Mouse (Mus musculus): ENCODE results near the gene Slc22a7. TPM values are rescaled to one million over a fixed set of nuclear protein-coding genes. Genes with fewer than 3 reads are reported as not detected.

The Slc22a7 gene
- polyA plus RNA-seq, 1 experiment: not detected

DNA sequence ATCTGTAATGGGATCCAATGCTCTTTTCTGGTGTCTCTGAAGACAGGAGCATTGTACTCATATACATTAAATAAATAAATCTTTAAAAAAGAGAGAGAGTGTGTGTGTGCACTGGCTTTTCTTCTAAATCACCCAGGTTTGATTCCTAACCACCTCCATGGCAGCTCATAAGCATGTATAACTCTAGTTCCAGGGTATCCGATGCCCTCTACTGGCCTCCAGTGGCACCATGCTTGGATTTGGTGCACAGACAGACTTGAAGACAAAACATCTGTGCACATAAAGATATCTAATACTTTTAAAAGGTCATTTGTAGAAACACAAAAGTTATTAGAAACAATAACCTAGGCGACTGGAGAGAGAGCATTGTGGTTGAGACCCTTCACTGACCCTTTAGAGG lies 45.2 kb downstream of the Slc22a7 start:
- H3K4me3 ChIP-seq (ENCODE audit: insufficient read depth, low read length): no peak overlapping the region
- TF ChIP-seq CTCF (IDR thresholded peaks at IDR 0.05; ENCODE audit: low read depth, low read length) (0 out of 2 replicates have a peak, but pooled peaks have one; percentile 36), POLR2A (IDR thresholded peaks at IDR 0.05; ENCODE audit: borderline replicate concordance, low read depth, low read length) (no peak)
- peaks cover 11% of the 10 kb centered on the region for H3K4me1 ChIP-seq (ENCODE audit: control insufficient read depth, insufficient read depth, low read length)
- no peak overlapping the region for H3K27ac ChIP-seq (ENCODE audit: insufficient read depth, low read depth, low read length)

DNA sequence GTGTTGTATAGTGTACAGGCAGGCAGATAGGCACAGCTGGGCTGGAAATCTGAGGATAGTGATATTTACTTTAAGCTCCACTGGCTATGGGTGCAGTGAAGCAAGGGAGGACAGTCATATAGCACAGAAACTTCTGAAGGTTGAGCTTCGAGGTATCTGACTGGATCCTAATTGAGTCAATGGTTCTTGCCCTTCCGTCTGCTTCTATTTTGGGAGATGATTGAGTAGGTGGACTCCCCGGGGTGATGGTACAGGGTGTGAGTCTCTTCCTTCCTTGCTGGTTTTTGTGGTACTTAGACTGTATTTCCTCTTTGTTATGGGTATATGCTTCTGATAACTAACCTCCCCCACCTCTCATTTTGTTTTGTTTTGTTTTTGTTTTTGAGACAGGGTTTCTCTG lies 50.1 kb downstream of the Slc22a7 start:
- TF ChIP-seq POLR2A (IDR thresholded peaks at IDR 0.05; ENCODE audit: borderline replicate concordance, low read depth, low read length): no peak
- no peak for TF ChIP-seq CTCF (IDR thresholded peaks at IDR 0.05; ENCODE audit: low read depth, low read length)
- peaks cover 15% of the 10 kb centered on the region for H3K4me1 ChIP-seq (ENCODE audit: control insufficient read depth, insufficient read depth, low read length)
- no peak overlapping the region for H3K27ac ChIP-seq (ENCODE audit: insufficient read depth, low read depth, low read length)
- H3K4me3 ChIP-seq (ENCODE audit: insufficient read depth, low read length): no peak overlapping the region

- no peak for TF ChIP-seq POLR2A (IDR thresholded peaks at IDR 0.05; ENCODE audit: borderline replicate concordance, low read depth, low read length)
- peak overlapping the region; percentile 91 for H3K4me3 ChIP-seq (ENCODE audit: insufficient read depth, low read length)
- H3K27ac ChIP-seq (ENCODE audit: insufficient read depth, low read depth, low read length): peak overlapping the region; percentile 67; the same call in 1 of the 2 replicates
- H3K4me1 ChIP-seq (ENCODE audit: control insufficient read depth, insufficient read depth, low read length): peaks cover 18% of the 10 kb centered on the region
Observed at GRCm38 (mm10) chr17:46384061-46384801, 54.0 kb downstream of the Slc22a7 start.

- Histone ChIP-seq H3K4me1 (ENCODE audit: control insufficient read depth, insufficient read depth, low read length) (peaks cover 15% of the 10 kb centered on the region), H3K27ac (ENCODE audit: insufficient read depth, low read depth, low read length) (peak within 1 kb of the TSS; percentile 67), H3K4me3 (ENCODE audit: insufficient read depth, low read length) (peak within 1 kb of the TSS; percentile 91)
- TF ChIP-seq POLR2A (IDR thresholded peaks at IDR 0.05; ENCODE audit: borderline replicate concordance, low read depth, low read length) (no peak; the same call in 1 of the 2 replicates), CTCF (IDR thresholded peaks at IDR 0.05; ENCODE audit: low read depth, low read length) (no peak)
Observed at GRCm38 (mm10) chr17:46383294-46384060, 54.8 kb downstream of the Slc22a7 start, which contains the start of gene Zfp318. TSS of gene Zfp318 (plus strand) at chr17:46383731.

Other genes starting within 250 kb of the Slc22a7 start
- 13.7 and 14.4 TPM in 2 replicates for gene Polh, start 235.8 kb downstream of the Slc22a7 start, polyA plus RNA-seq (2012; ENCODE audit: insufficient read depth, insufficient read length, missing spikeins)
- 16.6 and 17.3 TPM in 2 replicates for gene Xpo5, start 235.7 kb downstream of the Slc22a7 start, polyA plus RNA-seq (2012; ENCODE audit: insufficient read depth, insufficient read length, missing spikeins)
- gene Polr1c, start 190.4 kb downstream of the Slc22a7 start, polyA plus RNA-seq (2012; ENCODE audit: insufficient read depth, insufficient read length, missing spikeins): 29.9 and 30.7 TPM in 2 replicates
- gene Yipf3, start 190.4 kb downstream of the Slc22a7 start, polyA plus RNA-seq (2012; ENCODE audit: insufficient read depth, insufficient read length, missing spikeins): 121 and 143 TPM in 2 replicates
- 0.58 TPM in 1 of 2 replicates, not detected in the other for gene Lrrc73, start 184.9 kb downstream of the Slc22a7 start, polyA plus RNA-seq (2012; ENCODE audit: insufficient read depth, insufficient read length, missing spikeins)
- gene Tjap1, start 155.4 kb downstream of the Slc22a7 start, polyA plus RNA-seq (2012; ENCODE audit: insufficient read depth, insufficient read length, missing spikeins): 18.0 and 18.1 TPM in 2 replicates
- gene Dlk2, start 141.0 kb downstream of the Slc22a7 start, polyA plus RNA-seq (2012; ENCODE audit: insufficient read depth, insufficient read length, missing spikeins): not detected in 2 replicates
- gene Abcc10, start 110.1 kb downstream of the Slc22a7 start, polyA plus RNA-seq (2012; ENCODE audit: insufficient read depth, insufficient read length, missing spikeins): 5.4 and 7.2 TPM in 2 replicates
- 21.7 and 26.2 TPM in 2 replicates for gene Zfp318, start 54.7 kb downstream of the Slc22a7 start, polyA plus RNA-seq (2012; ENCODE audit: insufficient read depth, insufficient read length, missing spikeins)
- gene Crip3, start 9.5 kb downstream of the Slc22a7 start, polyA plus RNA-seq (2012; ENCODE audit: insufficient read depth, insufficient read length, missing spikeins): not detected in 2 replicates
- gene Ttbk1, start 49.2 kb upstream of the Slc22a7 start, polyA plus RNA-seq (2012; ENCODE audit: insufficient read depth, insufficient read length, missing spikeins): not detected in 2 replicates
- gene Dnph1, start 58.3 kb upstream of the Slc22a7 start, polyA plus RNA-seq (2012; ENCODE audit: insufficient read depth, insufficient read length, missing spikeins): 5.7 and 9.0 TPM in 2 replicates
- 27.7 and 46.3 TPM in 2 replicates for gene Cul9, start 107.9 kb upstream of the Slc22a7 start, polyA plus RNA-seq (2012; ENCODE audit: insufficient read depth, insufficient read length, missing spikeins)
- gene Srf, start 117.7 kb upstream of the Slc22a7 start, polyA plus RNA-seq (2012; ENCODE audit: insufficient read depth, insufficient read length, missing spikeins): 28.9 and 44.2 TPM in 2 replicates
- gene Ptk7, start 191.0 kb upstream of the Slc22a7 start, polyA plus RNA-seq (2012; ENCODE audit: insufficient read depth, insufficient read length, missing spikeins): 0.43 and 0.56 TPM in 2 replicates
- gene Klc4, start 207.6 kb upstream of the Slc22a7 start, polyA plus RNA-seq (2012; ENCODE audit: insufficient read depth, insufficient read length, missing spikeins): 45.3 and 48.8 TPM in 2 replicates
- 38.2 and 39.9 TPM in 2 replicates for gene Mrpl2, start 207.8 kb upstream of the Slc22a7 start, polyA plus RNA-seq (2012; ENCODE audit: insufficient read depth, insufficient read length, missing spikeins)
- gene Cul7, start 211.9 kb upstream of the Slc22a7 start, polyA plus RNA-seq (2012; ENCODE audit: insufficient read depth, insufficient read length, missing spikeins): 14.5 and 15.4 TPM in 2 replicates
- gene Rrp36, start 235.9 kb upstream of the Slc22a7 start, polyA plus RNA-seq (2012; ENCODE audit: insufficient read depth, insufficient read length, missing spikeins): 25.8 and 27.7 TPM in 2 replicates
- 69.3 and 70.9 TPM in 2 replicates for gene Mea1, start 240.3 kb upstream of the Slc22a7 start, polyA plus RNA-seq (2012; ENCODE audit: insufficient read depth, insufficient read length, missing spikeins)
- gene Klhdc3, start 242.5 kb upstream of the Slc22a7 start, polyA plus RNA-seq (2012; ENCODE audit: insufficient read depth, insufficient read length, missing spikeins): 50.3 and 52.9 TPM in 2 replicates